Mouse (Mus musculus): ENCODE measurements around the gene Sp8. TPM values are rescaled to one million over a fixed set of nuclear protein-coding genes. Genes with fewer than 3 reads are reported as not detected.

Gene Sp8
- not detected for polyA plus RNA-seq (2015; fragmentation: Illumina TruSeq; extraction: RNeasy Lipid Tissue Mini Kit (QIAGEN cat#74804); ENCODE audit: insufficient read depth, low read depth, low replicate concordance)

DNA sequence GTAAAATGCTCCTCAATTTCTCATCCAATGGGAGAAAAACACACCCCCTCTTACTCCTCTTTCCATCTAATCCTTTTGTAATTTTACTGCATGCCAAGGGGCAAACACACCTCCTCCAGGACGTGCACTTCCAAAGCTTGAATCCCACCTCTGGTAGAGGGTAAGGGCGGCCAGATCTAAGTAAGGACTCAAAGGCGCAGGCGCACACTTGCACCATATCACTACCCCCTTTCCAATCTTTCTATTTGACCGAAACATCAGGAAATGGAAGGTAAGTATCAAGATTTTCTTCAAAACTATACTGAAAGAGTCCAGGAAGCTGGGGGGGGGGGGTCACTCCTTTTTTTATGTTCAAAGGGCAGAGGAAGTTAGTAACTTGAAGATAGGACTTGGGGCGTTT lies at the start of gene Sp8:
Gene Sp8, plus strand, starts transcription at position 109 of the 400 bp plus-strand sequence.

Other genes with a start within 250 kb of the Sp8 start
- gene Abcb5, start 120.1 kb downstream of the Sp8 start, polyA plus RNA-seq (2015; fragmentation: Illumina TruSeq; extraction: RNeasy Lipid Tissue Mini Kit (QIAGEN cat#74804); ENCODE audit: insufficient read depth, low read depth, low replicate concordance), result not detected